Mouse (Mus musculus) intestine, embryonic 14.5 days (tissue): ENCODE results near the gene Bet1. TPM values are rescaled to one million over a fixed set of nuclear protein-coding genes. Genes with fewer than 3 reads are reported as not detected.

Experiments
- ATAC-seq: fragments of 200-750 bp; cut with Nextera tagmentation; replicated peaks from 2 replicates; pipeline ENCODE4 v1.8.0; 2017; ENCODE audit warnings: low read depth, moderate number of reproducible peaks, moderate TSS enrichment, moderate library complexity; ENCODE audit not compliant: low FRiP score, low TSS enrichment
- DNase-seq: peaks from one replicate; pipeline ENCODE4 v3.0.0-alpha.2; 2018; ENCODE audit warnings: low spot score
- H3K27ac ChIP-seq: fragments of 300-500 bp; sonication (generic); 2 replicates; pipeline ENCODE4 v1.5.1; 2014; ENCODE audit warnings: low read depth, mild to moderate bottlenecking, control low read depth
- H3K27me3 ChIP-seq: fragments of 300-500 bp; sonication (generic); replicated peaks from 2 replicates; pipeline ENCODE4 v1.6.1; 2014; ENCODE audit warnings: low read length, control low read depth; ENCODE audit not compliant: control insufficient read depth, insufficient read depth
- H3K36me3 ChIP-seq: fragments of 300-500 bp; sonication (generic); 2 replicates; pipeline ENCODE4 v1.6.1; 2014; ENCODE audit warnings: low read length, control low read depth; ENCODE audit not compliant: control insufficient read depth, insufficient read depth
- H3K4me1 ChIP-seq: fragments of 300-500 bp; sonication (generic); replicated peaks from 2 replicates; pipeline ENCODE4 v1.6.1; 2014; ENCODE audit warnings: low read length, control low read depth, mixed read lengths; ENCODE audit not compliant: control insufficient read depth, insufficient read depth
- H3K4me2 ChIP-seq: fragments of 300-500 bp; sonication (generic); 2 replicates; pipeline ENCODE4 v1.6.1; 2014; ENCODE audit warnings: low read length
- H3K4me3 ChIP-seq: fragments of 300-500 bp; sonication (generic); 2 replicates; pipeline ENCODE4 v1.5.1; 2014; ENCODE audit warnings: low read depth, low read length, control low read depth, mixed read lengths
- H3K9ac ChIP-seq: fragments of 300-500 bp; sonication (generic); 2 replicates; pipeline ENCODE4 v1.6.1; 2014; ENCODE audit warnings: mild to moderate bottlenecking, low read length
- H3K9me3 ChIP-seq: fragments of 300-500 bp; sonication (generic); 2 replicates; pipeline ENCODE4 v1.6.1; 2016; ENCODE audit warnings: low read length, control low read depth; ENCODE audit not compliant: control insufficient read depth
- WGBS: fragments of 180-500 bp; shearing (Covaris S2); extraction: QIAGEN DNeasy Blood & Tissue Kit; methylation state at CpG from one replicate; pipeline ENCODE4 v1.1.7; 2014; 5-methylcytosine and 5-hydroxymethylcytosine counted together
- polyA plus RNA-seq: library from polyadenylated mRNA; unstranded; fragments of >200 nt; fragmentation: Nextera tagmentation; extraction: Ambion mirVana; gene quantifications from 2 replicates; pipeline ENCODE4 v1.2.1, GENCODE M21; 2014

Gene Bet1
- polyA plus RNA-seq, 1 experiment from 2014 or later = 55.2 TPM

DNA sequence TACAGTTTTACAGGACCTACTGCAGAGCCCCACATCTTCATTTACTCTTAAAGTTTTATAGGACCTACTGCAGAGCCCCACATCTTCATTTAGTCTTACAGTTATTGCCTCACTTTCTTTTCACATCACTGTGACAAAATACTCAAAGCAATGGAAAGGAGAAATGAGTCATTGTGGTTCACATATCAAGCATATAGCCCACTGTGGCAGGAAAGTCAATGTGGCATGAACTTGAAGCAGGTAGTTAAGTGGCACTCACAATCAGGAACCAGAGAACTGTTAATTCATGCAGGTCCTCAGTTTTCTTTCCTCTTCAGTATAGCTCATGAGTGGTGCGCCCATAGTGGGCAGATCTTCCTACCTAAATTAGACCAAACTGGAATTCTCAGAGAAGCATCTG, 39.6 kb downstream of the Bet1 start:
- ATAC-seq = no peak
- no peaks in the 10 kb centered on the region for H3K9me3 ChIP-seq
- no peaks in the 10 kb centered on the region for H3K4me1 ChIP-seq
- no peak overlapping the region for H3K4me2 ChIP-seq
- WGBS = 87% methylated on average over 1 of the region's 1 CpGs
- no peaks in the 10 kb centered on the region for H3K36me3 ChIP-seq
- H3K27me3 ChIP-seq = no peaks in the 10 kb centered on the region
- H3K9ac ChIP-seq = no peak overlapping the region
- no peak overlapping the region for H3K27ac ChIP-seq
- no peak for DNase-seq
- H3K4me3 ChIP-seq = no peak overlapping the region

GRCm38 (mm10) chr6:4041821-4042220, 45.0 kb downstream of the Bet1 start:
- no peak overlapping the region for H3K27ac ChIP-seq
- H3K4me3 ChIP-seq = no peak overlapping the region
- H3K9ac ChIP-seq = no peak overlapping the region
- no peak overlapping the region for H3K4me2 ChIP-seq
- ATAC-seq (no peak; the same call in 1 of the 2 replicates), DNase-seq (no peak)
- H3K36me3 ChIP-seq = no peaks in the 10 kb centered on the region
- no peaks in the 10 kb centered on the region for H3K9me3 ChIP-seq
- H3K27me3 ChIP-seq = no peaks in the 10 kb centered on the region
- H3K4me1 ChIP-seq = no peaks in the 10 kb centered on the region
- WGBS = 73% methylated on average over 1 of the region's 1 CpGs

DNA sequence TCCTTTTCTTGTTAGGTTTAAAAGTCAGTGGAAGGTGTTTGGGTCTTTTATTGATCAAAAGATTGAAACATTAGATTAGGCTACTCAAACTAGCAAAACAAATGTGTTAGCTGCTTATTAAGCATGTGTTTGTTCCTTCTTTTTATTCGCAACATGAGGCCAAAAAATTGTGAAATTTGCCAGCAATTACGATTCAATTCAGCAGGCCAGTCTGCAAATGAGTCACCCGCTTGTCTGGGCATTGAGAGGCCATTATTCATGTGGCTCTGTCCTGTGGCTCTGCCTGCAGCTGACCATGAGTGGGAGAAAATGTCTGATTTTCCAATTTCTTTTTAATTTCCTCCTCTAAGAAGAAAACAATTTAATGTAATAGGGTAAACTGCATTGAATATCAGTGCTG, 55.8 kb downstream of the Bet1 start:
- no peak for ATAC-seq
- WGBS = 76% methylated on average over 3 of the region's 3 CpGs
- H3K9me3 ChIP-seq = no peaks in the 10 kb centered on the region
- H3K9ac ChIP-seq = no peak overlapping the region
- no peak for DNase-seq
- H3K4me3 ChIP-seq = no peak overlapping the region
- no peaks in the 10 kb centered on the region for H3K4me1 ChIP-seq
- no peaks in the 10 kb centered on the region for H3K36me3 ChIP-seq
- no peak overlapping the region for H3K4me2 ChIP-seq
- H3K27ac ChIP-seq = no peak overlapping the region
- H3K27me3 ChIP-seq = no peaks in the 10 kb centered on the region

Other genes starting within 250 kb of the Bet1 start
- 6.3 and 8.3 TPM in 2 replicates for gene Tfpi2, start 98.1 kb downstream of the Bet1 start, polyA plus RNA-seq
- 0.15 TPM in 1 of 2 replicates, not detected in the other for gene Gngt1, start 93.2 kb downstream of the Bet1 start, polyA plus RNA-seq
- gene Gng11, start 83.1 kb downstream of the Bet1 start, polyA plus RNA-seq = 74.4 and 80.3 TPM in 2 replicates